Mouse (Mus musculus) neural tube, embryonic 13.5 days (tissue): Measurements from ENCODE around the gene Kl. TPM values are rescaled to one million over a fixed set of nuclear protein-coding genes. Genes with fewer than 3 reads are reported as not detected.
A peak's percentile ranks its signal among the peaks of the same experiment; 100 is the strongest.

Source experiments
- ATAC-seq: fragments of 200-750 bp; cut with Nextera tagmentation; 2 replicates; pipeline ENCODE4 v1.8.0; 2017; ENCODE audit warnings: low read depth, mild to moderate bottlenecking, moderate TSS enrichment, moderate library complexity
- H3K27ac ChIP-seq: fragments of 300-500 bp; sonication (generic); replicated peaks from 2 replicates; pipeline ENCODE4 v1.5.1; 2015; ENCODE audit warnings: moderate library complexity, mild to moderate bottlenecking, inconsistent platforms
- H3K27me3 ChIP-seq: fragments of 300-500 bp; sonication (generic); 2 replicates; pipeline ENCODE4 v1.6.1; 2015; ENCODE audit warnings: mild to moderate bottlenecking, inconsistent platforms
- H3K36me3 ChIP-seq: fragments of 300-500 bp; sonication (generic); 2 replicates; pipeline ENCODE4 v1.6.1; 2015; ENCODE audit warnings: mild to moderate bottlenecking, inconsistent platforms
- H3K4me1 ChIP-seq: fragments of 300-500 bp; sonication (generic); replicated peaks from 2 replicates; pipeline ENCODE4 v1.6.1; 2015; ENCODE audit warnings: inconsistent platforms
- H3K4me2 ChIP-seq: fragments of 300-500 bp; sonication (generic); 2 replicates; pipeline ENCODE4 v1.6.1; 2015; ENCODE audit warnings: inconsistent platforms, mild to moderate bottlenecking, moderate library complexity
- H3K4me3 ChIP-seq: fragments of 300-500 bp; sonication (generic); 2 replicates; pipeline ENCODE4 v1.5.1; 2015; ENCODE audit warnings: mild to moderate bottlenecking, inconsistent platforms
- H3K9ac ChIP-seq: fragments of 300-500 bp; sonication (generic); 2 replicates; pipeline ENCODE4 v1.6.1; 2015; ENCODE audit warnings: moderate library complexity, mild to moderate bottlenecking, inconsistent platforms
- H3K9me3 ChIP-seq: fragments of 300-500 bp; sonication (generic); 2 replicates; pipeline ENCODE4 v1.6.1; 2016; ENCODE audit warnings: inconsistent platforms
- WGBS: fragments of 180-500 bp; shearing (Covaris S2); methylation state at CpG from one replicate; pipeline ENCODE4 v1.1.7; 2015; 5-methylcytosine and 5-hydroxymethylcytosine counted together
- polyA plus RNA-seq: library from polyadenylated mRNA; unstranded; fragments of >200 nt; fragmentation: Nextera tagmentation; extraction: Ambion mirVana; gene quantifications from 2 replicates; pipeline ENCODE4 v1.2.1, GENCODE M21; 2015

Kl gene
- polyA plus RNA-seq, 1 experiment from 2014 or later: 0.46 TPM

DNA sequence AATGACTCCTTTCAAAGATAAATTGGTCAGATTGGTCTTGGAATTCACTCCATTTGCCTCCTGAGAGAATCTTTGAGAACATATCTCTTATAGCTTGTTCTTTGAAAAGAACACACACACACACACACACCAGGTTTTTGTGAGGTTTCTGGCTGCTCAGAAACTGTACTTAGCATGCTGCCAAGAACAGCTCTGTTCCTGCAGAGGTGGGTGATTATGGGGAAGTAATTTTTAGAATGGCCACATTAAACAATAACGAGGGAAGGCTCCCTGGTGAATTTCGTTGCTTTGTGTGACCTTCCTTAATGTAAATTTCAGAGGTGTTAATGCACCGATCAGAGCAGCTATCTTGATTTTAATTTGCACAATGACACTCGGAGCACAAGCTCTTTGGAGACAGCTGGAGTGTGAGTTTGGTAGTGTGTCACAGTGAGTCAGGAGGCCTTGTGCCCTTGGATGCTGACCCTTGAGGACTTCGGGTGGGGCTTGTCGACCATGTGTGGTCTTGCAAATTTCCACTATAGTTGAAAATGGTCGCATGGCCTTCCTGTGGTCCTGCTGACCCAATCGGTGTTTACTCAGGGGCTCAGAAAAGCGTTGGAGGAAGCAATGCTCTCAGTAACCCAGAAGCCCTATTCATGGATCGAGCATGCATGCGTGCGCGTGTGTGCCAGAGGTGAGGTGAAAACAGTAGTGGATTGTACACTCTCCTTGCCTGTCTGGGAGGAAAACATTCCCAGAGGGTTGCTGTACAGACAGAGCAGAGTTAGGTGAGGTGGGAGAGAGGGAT lies 67.8 kb downstream of the Kl start:
- H3K4me3 ChIP-seq: no peak overlapping the region
- peaks cover 32% of the 10 kb centered on the region for H3K4me1 ChIP-seq
- no peaks in the 10 kb centered on the region for H3K36me3 ChIP-seq
- H3K27ac ChIP-seq: no peak overlapping the region; the same call in none of the 2 replicates
- no peaks in the 10 kb centered on the region for H3K27me3 ChIP-seq
- no peaks in the 10 kb centered on the region; the same call in 1 of the 2 replicates for H3K9me3 ChIP-seq
- no peak overlapping the region for H3K4me2 ChIP-seq
- no peak for ATAC-seq
- WGBS: 70% methylated on average over 13 of the region's 13 CpGs
- H3K9ac ChIP-seq: no peak overlapping the region

DNA sequence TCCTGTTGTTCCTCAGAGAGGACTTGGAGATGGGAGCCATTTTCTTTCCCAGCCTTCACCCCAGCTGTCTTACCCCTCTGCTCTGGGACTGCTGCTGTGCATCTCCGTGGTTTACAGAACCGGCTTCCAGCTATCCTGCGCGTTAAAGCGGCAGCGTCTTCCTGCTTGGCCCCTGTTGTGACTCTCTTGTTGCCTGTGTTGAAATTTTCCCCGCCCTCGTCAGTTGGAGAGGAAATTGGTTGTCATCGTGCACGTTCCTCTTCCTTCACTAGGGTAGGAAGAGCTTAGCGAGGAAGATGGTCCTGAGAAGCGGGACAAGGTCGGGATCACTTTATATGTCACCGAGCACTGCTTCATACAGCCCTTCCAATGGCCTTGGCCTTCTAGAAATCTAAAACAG lies 68.4 kb downstream of the Kl start:
- no peak overlapping the region; the same call in 1 of the 2 replicates for H3K27ac ChIP-seq
- peaks cover 32% of the 10 kb centered on the region for H3K4me1 ChIP-seq
- H3K36me3 ChIP-seq: no peaks in the 10 kb centered on the region
- H3K9ac ChIP-seq: no peak overlapping the region
- H3K4me2 ChIP-seq: no peak overlapping the region
- H3K4me3 ChIP-seq: no peak overlapping the region
- no peaks in the 10 kb centered on the region for H3K9me3 ChIP-seq
- no peaks in the 10 kb centered on the region for H3K27me3 ChIP-seq
- ATAC-seq: no peak
- 82% methylated on average over 14 of the region's 14 CpGs for WGBS

DNA sequence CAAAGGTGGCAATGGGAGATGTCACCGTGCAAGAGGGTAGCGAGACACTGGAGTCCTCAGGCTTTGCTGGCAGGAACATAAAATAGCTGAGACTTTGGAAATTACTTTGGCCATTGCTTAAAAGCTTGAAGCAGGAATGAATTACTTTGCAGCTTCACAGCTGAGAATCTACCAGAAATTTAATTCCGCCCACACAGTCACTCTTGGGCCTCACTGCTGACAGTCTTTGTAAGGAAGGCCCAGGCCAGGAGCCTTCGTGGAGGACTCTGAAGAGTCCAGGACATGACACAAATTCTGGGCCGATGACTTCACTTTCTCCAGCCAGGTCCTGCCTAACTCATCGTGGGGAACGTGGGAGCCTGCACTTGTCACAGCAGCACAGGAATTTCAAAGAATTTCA lies 69.6 kb downstream of the Kl start:
- H3K9ac ChIP-seq: no peak overlapping the region
- H3K27ac ChIP-seq: no peak overlapping the region
- WGBS: 87% methylated on average over 7 of the region's 7 CpGs
- no peak overlapping the region for H3K4me2 ChIP-seq
- ATAC-seq: no peak
- H3K4me3 ChIP-seq: no peak overlapping the region
- H3K27me3 ChIP-seq: no peaks in the 10 kb centered on the region
- no peaks in the 10 kb centered on the region for H3K9me3 ChIP-seq
- peaks cover 32% of the 10 kb centered on the region for H3K4me1 ChIP-seq
- no peaks in the 10 kb centered on the region for H3K36me3 ChIP-seq

DNA sequence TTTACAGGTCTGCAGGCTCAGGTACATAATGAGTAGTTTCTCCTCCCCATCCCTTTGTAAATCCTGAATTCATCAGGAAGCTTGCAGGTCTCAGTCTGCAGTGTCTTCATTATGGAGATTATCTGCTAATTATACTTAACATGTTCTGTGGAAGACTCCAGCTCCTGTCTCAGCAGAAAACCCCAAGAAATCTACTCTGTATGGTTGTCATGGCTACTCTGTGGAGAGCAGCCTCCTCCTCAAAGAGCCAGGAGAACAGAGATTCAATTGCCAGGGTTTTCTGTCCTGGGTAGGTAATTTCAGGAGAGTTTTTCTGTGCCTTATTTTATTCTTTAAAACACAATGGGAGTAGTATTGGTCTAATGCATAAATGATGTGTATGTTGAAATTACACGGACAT lies 70.5 kb downstream of the Kl start:
- Histone ChIP-seq H3K27ac (no peak overlapping the region), H3K9me3 (no peaks in the 10 kb centered on the region), H3K4me2 (peak overlapping the region; percentile 15; the same call in 1 of the 2 replicates), H3K9ac (no peak overlapping the region), H3K27me3 (no peaks in the 10 kb centered on the region), H3K36me3 (no peaks in the 10 kb centered on the region), H3K4me1 (peaks cover 42% of the 10 kb centered on the region), H3K4me3 (no peak overlapping the region)
- no peak for ATAC-seq
- WGBS: 20% methylated on average over 1 of the region's 1 CpGs

DNA sequence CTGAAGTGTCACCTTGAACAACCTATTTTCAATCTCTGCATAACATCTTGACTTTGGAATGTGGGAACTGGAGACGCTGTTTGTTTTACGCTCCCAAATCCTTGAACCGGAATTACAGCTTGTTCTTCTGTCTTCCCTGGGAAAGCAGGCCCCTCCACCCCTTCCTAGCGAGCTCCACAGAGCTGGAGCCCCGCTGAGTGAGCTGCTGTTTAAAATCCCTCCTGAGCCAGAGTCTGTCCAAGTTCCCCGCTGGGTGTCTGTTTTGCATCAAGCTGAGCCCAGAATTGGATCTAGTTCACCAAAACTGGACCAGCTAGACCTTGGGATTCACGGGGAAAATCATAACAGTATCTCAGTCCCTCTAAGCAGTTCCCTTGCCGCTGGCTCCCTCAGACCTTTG lies 71.1 kb downstream of the Kl start:
- no peak for ATAC-seq
- 15% methylated on average over 8 of the region's 8 CpGs for WGBS

DNA sequence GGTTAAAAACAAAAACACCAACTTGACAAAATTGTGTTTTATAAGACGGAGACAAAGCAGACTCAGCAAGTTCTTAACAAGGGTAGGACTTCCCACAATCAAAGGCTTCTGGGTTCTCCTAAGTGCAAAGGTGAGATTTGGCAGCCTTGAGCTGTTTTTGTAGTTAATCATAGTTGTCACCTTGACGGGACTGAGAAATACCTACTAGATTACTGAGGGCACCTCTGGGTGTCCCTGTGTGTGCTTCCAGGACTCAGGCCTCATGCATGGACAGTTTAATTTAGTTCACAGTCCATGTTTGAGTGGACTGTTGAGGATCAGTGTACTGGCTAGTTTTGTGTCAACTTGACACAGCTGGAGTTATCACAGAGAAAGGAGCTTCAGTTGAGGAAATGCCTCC lies 72.1 kb downstream of the Kl start:
- peaks cover 39% of the 10 kb centered on the region for H3K4me1 ChIP-seq
- H3K36me3 ChIP-seq: no peaks in the 10 kb centered on the region
- H3K9me3 ChIP-seq: no peaks in the 10 kb centered on the region
- no peak overlapping the region for H3K9ac ChIP-seq
- H3K4me2 ChIP-seq: no peak overlapping the region
- no peaks in the 10 kb centered on the region for H3K27me3 ChIP-seq
- no peak overlapping the region for H3K27ac ChIP-seq
- WGBS: 87% methylated on average over 2 of the region's 2 CpGs
- H3K4me3 ChIP-seq: no peak overlapping the region
- ATAC-seq: no peak

More for the DNA sequence above, 71.1 kb downstream of the Kl start:
- peaks cover 45% of the 10 kb centered on the region for H3K4me1 ChIP-seq
- H3K27me3 ChIP-seq: no peaks in the 10 kb centered on the region
- H3K4me2 ChIP-seq: peak overlapping the region; percentile 15
- H3K4me3 ChIP-seq: no peak overlapping the region
- no peaks in the 10 kb centered on the region for H3K36me3 ChIP-seq
- H3K9ac ChIP-seq: no peak overlapping the region
- peak overlapping the region; percentile 2; the same call in 1 of the 2 replicates for H3K27ac ChIP-seq
- no peaks in the 10 kb centered on the region for H3K9me3 ChIP-seq

DNA sequence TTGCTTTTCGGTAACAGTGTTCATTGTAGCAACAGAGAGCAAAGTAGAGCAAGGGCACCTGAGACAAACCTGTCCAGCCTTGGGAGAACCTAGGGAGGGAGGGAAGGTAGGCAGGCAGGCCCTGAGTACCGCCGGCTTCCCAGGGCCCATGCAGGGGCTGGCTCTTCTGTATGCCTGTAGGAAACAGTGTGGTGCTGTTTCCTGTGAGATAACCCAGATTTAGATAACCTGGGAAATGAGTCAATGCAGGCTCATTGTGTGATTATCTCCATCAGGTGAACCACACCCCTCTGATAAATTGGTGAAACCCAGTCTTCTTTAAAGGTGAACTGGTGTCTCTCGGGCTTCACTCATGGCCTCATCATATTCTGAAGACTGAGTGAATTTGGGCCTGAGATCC lies 73.7 kb downstream of the Kl start:
- Histone ChIP-seq H3K27ac (no peak overlapping the region), H3K9ac (no peak overlapping the region), H3K27me3 (no peaks in the 10 kb centered on the region), H3K4me2 (no peak overlapping the region), H3K4me1 (peaks cover 30% of the 10 kb centered on the region), H3K36me3 (no peaks in the 10 kb centered on the region), H3K4me3 (no peak overlapping the region), H3K9me3 (no peaks in the 10 kb centered on the region)
- no peak for ATAC-seq
- 92% methylated on average over 4 of the region's 4 CpGs for WGBS

DNA sequence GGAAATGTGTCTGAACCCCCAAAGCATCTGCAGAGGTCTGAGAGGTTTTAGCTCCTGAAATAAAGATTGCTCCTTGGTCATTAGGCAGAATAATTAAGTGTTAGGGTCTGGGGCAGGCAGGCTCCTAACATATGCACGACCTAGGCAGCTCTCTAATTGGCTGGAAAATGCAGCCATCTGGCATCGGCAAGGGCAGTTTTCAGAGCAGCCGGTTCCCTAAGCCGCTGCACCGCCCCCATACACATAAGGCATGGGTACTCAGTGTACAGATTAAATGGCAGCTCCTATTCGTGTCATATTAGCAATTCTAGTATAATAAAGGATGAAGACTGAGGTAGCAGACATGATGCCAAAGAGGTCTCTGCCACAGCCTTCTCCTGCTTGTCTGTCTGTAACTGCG lies 74.8 kb downstream of the Kl start:
- H3K27ac ChIP-seq: no peak overlapping the region
- H3K4me3 ChIP-seq: no peak overlapping the region
- no peaks in the 10 kb centered on the region for H3K9me3 ChIP-seq
- H3K27me3 ChIP-seq: no peaks in the 10 kb centered on the region
- H3K4me1 ChIP-seq: peaks cover 30% of the 10 kb centered on the region
- H3K36me3 ChIP-seq: no peaks in the 10 kb centered on the region
- WGBS: 32% methylated on average over 7 of the region's 7 CpGs
- no peak overlapping the region for H3K9ac ChIP-seq
- H3K4me2 ChIP-seq: no peak overlapping the region
- ATAC-seq: 0 out of 2 replicates have a peak, but pooled peaks have one; percentile 57

DNA sequence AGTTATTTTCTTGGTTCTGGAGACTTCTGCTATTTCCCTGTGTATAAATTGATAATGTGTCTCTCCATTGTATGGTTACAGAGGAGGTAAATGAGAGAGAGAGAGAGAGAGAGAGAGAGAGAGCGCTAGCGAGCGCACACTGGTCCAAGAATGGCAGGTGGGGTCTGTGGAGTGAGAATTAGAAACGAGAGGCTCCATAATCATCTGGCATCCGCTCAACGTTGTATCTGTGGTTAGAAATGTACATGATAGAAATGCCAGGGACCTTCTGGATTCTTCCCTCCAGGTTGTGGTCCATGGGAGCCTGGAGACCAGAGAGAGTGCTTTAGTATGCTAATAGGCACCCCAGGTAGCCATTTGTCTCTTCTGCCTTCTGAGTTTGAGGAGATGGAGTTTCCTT lies 76.5 kb downstream of the Kl start:
- Histone ChIP-seq H3K9ac (no peak overlapping the region), H3K9me3 (no peaks in the 10 kb centered on the region), H3K4me2 (no peak overlapping the region), H3K27me3 (no peaks in the 10 kb centered on the region), H3K4me1 (peaks cover 15% of the 10 kb centered on the region; the same call in 1 of the 2 replicates), H3K27ac (no peak overlapping the region), H3K36me3 (no peaks in the 10 kb centered on the region), H3K4me3 (no peak overlapping the region)
- 60% methylated on average over 6 of the region's 6 CpGs for WGBS
- no peak for ATAC-seq

DNA sequence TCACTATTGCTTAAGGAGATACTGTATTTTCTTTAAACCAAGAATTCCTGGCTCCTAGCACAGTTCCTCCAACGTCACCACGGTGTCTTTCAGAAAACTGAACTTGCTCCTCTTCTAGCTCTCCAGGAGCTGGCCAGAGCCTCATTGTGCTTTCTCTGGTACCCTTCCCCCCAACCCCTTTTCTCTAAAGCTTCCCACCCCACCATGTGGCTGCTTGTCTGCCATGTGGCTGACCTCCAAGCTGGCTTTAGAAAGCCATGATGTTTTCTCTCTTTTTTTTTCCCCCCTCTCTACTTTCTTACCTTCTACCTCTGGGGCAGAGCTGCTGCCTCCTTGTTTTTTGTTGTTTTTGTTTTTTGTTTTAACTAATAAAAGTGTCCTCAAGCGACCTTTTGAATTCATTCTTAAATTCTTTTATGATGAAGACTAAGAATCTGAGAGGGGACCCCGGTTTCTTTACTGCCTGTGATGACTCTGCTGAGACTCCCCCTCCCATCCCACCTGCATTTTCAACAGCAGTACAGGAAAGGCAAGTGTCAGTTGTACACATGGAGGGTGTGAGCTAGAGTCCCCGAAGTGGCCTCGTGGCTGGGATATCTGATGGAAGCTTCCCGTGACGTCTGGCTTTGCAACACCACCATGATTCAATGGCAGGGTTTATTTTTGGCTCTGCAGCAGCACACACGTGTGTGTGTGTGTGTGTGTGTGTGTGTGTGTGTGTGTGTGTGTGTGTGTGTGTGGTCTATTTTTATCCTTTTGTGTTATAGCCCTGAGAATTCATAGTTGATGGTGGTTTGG lies 82.5 kb downstream of the Kl start:
- 65% methylated on average over 9 of the region's 9 CpGs for WGBS
- Histone ChIP-seq H3K4me1 (no peaks in the 10 kb centered on the region), H3K9ac (no peak overlapping the region), H3K4me2 (no peak overlapping the region), H3K36me3 (no peaks in the 10 kb centered on the region), H3K27ac (no peak overlapping the region), H3K4me3 (no peak overlapping the region), H3K27me3 (no peaks in the 10 kb centered on the region), H3K9me3 (no peaks in the 10 kb centered on the region)
- ATAC-seq: no peak

DNA sequence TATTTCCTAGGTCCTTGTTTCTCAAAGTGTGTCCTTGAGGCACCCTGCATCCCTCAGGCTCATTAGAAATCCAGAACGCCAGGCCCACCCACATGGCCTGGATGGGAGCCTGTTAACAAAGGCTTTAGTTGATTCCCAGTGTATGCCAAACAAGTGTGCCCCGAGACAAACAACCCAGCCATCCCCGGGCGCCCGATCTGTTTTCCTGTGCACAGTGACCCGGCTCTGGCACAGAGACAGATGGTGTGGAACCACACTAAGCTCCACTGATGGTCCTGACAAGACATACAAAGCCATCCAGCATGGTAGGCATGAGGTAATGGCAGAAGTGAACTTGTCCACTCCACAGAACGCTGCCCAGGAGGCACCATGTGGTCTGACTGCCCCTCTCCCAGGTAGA lies 85.5 kb downstream of the Kl start:
- 81% methylated on average over 7 of the region's 7 CpGs for WGBS
- Histone ChIP-seq H3K27ac (no peak overlapping the region), H3K4me1 (no peaks in the 10 kb centered on the region), H3K9me3 (no peaks in the 10 kb centered on the region), H3K4me2 (no peak overlapping the region), H3K27me3 (no peaks in the 10 kb centered on the region), H3K4me3 (no peak overlapping the region), H3K36me3 (0 out of 2 replicates have a peak, but pooled peaks cover 10% of the 10 kb centered on the region), H3K9ac (no peak overlapping the region)
- ATAC-seq: no peak

DNA sequence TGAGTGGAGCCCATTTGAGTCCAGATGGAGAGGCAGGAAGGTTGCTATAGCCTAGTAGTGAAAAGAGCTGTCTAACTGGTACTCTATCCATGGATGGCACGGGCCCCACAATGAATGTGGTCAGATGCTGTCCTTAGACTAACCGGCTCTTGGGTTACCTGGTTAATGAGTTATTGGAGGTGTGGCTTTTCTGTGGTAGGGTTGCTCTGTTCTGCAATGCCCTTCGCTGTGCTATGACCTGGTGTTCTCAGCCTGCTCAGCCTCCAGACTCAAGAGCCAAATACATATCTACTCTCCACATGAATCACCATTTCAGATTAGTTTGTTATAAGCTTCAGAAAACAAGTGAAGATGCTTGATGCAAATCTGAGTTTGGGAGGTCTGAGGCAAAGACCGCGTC lies 90.5 kb downstream of the Kl start:
- 94% methylated on average over 5 of the region's 5 CpGs for WGBS
- H3K9ac ChIP-seq: no peak overlapping the region
- H3K36me3 ChIP-seq: 0 out of 2 replicates have a peak, but pooled peaks cover 20% of the 10 kb centered on the region
- H3K9me3 ChIP-seq: no peaks in the 10 kb centered on the region
- ATAC-seq: no peak
- H3K4me1 ChIP-seq: 0 out of 2 replicates have a peak, but pooled peaks cover under 1% of the 10 kb centered on the region
- no peaks in the 10 kb centered on the region for H3K27me3 ChIP-seq
- no peak overlapping the region for H3K4me2 ChIP-seq
- H3K4me3 ChIP-seq: no peak overlapping the region
- no peak overlapping the region for H3K27ac ChIP-seq
